Mouse (Mus musculus): Measurements from ENCODE around the gene Aifm2.

Aifm2 gene

DNA sequence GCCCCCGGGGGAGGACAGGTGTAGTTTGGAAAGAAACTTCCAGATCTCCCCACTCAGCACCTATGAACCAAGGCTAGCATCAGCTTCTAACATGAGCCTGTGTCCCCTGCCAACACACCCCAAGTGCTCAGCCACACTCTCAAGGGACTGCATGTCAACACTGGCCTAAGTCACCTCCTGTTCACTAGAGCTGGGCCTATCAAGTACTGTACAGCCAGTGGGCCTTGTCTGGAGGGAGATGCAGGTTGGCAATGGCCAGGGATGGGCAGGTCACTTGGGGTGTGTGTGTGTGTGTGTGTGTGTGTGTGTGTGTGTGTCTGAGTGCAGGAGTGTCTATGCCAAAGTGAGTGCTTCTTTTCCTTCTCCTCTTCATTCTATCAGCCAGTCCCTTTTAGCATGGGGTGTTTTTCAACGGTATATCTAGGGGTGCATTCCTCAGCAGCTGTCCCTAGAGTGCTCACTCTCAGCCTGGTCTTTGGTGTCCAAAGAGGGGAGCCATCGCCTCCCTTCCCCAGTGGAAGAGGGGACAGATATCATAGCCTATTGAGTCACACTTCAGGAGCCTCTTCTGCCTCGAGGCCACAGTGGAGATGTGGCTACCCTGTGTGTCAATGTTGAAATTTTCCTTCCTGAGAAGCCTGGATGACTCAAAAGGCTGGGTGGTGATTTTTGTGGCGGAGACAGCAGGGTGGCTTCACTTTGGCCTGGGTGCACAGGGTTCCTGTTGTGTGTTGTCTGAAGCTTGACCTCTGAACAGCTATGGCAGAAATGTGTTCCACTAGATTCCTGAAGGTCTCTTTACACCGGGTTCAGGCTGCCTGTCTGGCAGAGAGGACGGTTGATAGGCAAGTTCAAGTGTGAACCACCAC is 1.2 kb downstream of the Aifm2 start:
- ATAC-seq (ENCODE audit: insufficient number of reproducible peaks, low FRiP score, low TSS enrichment), result no peak

DNA sequence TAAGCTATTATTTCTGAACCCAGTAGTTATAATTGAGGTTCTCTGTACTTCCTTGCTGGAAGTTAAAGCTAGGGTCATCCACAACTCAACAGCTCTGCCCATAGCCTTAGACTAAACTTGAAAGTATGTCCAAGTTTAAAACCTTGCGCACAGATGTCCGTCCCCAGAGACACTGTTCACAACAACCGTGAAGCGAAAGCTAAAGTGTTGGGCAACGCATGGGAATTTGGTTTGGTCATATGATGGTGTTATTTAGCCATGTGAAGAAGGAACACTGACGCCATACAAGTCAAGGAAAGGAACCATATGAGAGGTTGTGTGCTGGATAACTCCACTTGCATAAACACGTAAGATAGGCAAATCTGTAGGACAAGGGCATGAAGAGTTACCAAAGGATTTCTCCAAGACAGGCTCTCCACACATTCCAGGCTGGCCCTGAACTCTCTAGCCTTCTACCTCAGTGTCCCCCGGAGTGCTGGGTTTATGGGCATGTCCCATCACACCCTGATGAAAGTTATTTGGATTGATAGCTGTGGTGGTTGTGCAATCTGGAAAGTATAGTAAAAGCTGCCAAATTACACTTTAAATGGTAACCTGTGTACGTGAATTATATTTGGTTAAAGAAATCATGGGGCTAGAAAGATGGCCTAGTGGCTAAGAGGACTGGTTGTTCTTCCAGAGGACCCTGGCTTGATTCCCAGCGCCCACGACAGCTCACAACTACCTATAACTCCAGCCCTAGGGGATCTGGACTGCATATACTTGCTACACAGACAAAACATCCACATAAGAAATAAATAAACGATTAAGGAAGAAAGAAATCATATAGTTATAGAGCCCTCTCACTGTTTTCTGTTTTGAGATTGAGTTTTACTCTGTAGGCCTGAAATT is 2.6 kb downstream of the Aifm2 start:
- ATAC-seq (ENCODE audit: insufficient number of reproducible peaks, low FRiP score, low TSS enrichment), result no peak

DNA sequence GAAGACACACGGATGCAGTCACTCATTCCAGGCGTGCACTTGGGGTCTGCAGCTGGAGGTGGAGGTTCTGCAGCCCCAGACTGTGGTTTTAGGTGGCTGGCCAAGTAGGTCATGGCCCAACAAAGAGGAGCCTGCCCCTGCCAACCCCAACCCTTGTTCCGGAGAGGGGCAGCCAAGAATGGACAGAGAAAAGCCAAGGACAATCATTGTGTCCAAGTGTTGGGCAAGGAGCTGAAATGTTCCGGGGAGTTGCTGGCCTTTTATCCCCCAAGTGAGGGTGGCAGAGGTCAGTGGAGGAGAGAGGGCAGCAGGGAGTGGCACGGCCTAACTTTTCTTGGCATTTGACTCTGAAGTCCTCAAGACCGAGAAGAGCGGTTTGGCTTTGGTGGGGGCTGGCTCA is 5.3 kb downstream of the Aifm2 start:
- no peak for ATAC-seq (ENCODE audit: insufficient number of reproducible peaks, low FRiP score, low TSS enrichment)

DNA sequence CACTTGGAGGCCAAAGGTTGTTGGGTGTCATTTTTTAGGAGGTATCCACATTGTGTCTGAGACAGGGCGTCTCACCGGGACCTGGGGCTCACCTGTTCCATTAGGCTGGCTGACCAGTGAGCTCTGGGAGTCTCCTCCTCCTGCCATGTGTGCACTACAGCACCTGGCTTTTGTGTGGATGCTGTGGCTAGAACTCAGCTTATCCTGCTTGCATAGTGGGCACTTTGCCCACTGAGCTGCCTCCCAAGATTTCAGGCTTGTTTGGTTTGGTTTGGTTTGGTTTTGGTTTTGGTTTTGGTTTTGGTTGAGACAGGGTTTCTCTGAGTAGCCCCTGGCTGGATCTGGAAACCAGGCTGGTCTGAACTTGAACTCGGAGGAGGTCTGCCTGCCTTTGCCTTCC is 7.2 kb downstream of the Aifm2 start:
- no peak for ATAC-seq (ENCODE audit: insufficient number of reproducible peaks, low FRiP score, low TSS enrichment)

DNA sequence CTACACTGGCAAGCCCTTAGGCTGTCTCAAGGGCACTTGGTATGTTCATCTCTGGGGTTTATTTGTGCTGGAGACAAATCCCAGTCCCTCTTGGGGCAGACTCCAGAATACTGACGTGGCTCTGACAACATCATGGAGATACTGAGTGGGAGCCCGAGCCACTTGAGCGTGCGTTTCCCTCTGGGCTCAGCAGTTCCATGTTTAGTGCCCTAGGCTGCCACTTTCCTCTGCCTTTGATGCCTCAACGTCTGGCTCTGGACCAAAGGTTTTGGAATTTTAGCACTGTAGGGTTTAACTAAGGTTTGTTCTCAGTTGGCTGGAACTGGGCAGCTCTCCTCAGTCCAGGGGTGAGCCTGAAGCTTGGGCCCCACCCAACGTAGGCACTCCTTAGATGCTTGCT is 8.2 kb downstream of the Aifm2 start:
- ATAC-seq (ENCODE audit: insufficient number of reproducible peaks, low FRiP score, low TSS enrichment), result no peak

DNA sequence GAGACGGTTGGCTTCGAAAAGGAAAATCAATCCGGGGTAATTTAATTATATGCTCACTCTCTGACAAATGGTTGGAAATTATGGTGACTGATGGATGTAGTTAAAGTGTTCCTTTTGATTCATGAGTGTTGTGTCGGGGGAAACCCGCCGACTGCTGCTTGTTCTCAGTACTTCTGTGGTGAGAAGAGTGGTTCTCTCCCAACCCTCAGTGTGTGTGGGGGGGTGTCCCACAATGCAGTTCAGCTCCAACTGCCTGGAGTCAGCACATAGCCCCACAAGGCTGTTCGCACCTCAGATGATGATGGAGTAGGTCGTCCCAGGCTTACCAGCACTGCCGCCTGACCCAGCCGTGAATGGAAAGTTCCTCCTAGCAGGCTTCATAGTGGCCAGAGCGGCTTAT is 14.1 kb downstream of the Aifm2 start:
- no peak for ATAC-seq (ENCODE audit: insufficient number of reproducible peaks, low FRiP score, low TSS enrichment)

DNA sequence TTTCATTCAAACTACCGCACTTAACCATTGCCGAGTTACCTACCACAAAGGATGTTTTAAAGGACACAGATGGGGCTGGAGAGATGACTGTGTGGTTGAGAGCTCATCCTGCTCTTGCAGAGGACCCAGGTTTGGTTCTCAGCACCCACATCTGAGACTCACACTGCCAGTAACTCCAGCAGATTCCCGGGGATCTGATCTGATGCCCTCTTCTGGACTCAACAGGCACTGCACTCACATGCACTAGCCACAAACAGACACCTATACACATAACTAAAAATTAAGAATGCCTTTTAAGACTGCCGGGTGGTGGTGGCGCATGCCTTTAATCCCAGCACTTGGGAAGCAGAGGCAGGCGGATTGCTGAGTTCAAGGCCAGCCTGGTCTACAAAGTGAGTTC is 15.1 kb downstream of the Aifm2 start:
- no peak for ATAC-seq (ENCODE audit: insufficient number of reproducible peaks, low FRiP score, low TSS enrichment)

DNA sequence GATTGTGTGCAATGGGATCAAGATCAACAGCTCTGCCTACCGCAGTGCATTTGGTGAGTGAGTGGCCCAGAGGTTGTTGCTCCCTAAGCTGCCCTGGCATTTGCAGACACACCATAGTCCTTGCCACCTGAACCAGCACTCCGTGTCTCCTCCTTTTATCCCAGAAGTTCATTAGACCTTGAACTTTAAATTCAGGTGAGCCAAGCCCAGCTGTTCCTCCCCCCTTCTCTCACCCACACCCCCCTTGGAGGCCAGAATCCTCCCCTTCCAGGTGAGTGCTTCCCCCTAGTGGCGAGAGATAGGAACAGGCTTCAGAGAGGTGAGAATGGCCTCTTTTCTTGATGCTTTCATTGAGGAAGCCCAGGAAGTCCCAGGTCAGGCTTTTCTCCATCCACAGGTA is 19.3 kb downstream of the Aifm2 start:
- no peak for ATAC-seq (ENCODE audit: insufficient number of reproducible peaks, low FRiP score, low TSS enrichment)

DNA sequence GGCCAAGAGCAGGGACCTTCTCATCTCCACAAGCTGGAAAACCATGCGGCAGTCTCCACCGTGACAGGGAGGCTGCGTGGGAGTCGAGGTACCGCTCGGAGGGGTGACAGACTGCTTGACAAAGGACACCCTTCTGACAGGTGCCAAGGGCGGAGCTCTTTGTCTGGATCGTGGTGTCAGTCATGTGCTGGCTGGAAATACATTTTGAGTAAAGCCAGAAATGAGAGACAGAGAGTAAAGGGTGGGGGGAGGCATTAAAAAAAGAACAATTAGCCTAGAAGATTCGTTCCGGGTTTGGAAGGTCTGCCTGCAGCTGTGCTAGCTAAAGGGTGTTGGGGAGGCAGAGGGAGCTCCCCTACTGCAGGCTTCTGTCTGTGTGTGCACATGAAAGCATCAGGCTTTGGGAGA is 21.6 kb downstream of the Aifm2 start:
- ATAC-seq (ENCODE audit: insufficient number of reproducible peaks, low FRiP score, low TSS enrichment), result no peak

DNA sequence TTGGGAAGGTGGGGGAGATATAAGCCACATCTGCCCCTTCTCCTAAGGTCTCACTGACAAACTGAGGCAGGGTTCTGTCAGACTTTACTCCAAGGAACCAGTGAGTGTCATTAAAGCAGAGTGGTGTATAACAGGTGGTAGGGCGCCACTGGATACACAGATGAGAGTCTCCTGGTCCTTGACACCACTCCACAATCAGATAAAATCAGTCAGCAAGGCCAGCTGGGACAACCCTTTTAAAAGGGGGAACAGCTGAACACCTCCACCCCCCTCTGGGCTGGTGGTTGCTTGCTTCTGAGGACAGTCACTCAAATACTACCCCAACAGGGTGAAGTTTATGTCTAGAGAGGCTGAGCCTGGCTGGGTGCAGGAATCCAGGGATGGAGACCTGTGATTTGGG is 22.5 kb downstream of the Aifm2 start:
- ATAC-seq (ENCODE audit: insufficient number of reproducible peaks, low FRiP score, low TSS enrichment), result no peak

DNA sequence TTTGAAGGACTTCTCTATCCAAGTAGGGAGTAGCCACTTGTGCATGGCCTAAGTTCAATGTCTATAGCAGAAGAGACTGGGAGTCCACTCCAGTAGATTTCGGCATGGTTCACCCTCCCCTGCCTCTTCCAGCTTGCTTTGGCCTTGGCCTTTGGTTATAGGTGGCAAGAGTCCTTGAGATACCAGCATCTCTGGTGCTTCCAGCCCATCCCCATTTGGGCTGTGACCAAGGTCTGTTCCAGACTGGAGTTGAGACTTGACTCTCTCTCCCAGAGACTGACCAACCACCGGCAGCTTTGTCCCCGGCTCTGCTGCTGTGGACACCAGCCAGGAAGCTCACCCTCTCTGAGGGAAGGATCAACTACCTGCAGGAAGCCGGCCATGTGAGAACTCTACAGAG is 23.1 kb downstream of the Aifm2 start:
- no peak for ATAC-seq (ENCODE audit: insufficient number of reproducible peaks, low FRiP score, low TSS enrichment)

DNA sequence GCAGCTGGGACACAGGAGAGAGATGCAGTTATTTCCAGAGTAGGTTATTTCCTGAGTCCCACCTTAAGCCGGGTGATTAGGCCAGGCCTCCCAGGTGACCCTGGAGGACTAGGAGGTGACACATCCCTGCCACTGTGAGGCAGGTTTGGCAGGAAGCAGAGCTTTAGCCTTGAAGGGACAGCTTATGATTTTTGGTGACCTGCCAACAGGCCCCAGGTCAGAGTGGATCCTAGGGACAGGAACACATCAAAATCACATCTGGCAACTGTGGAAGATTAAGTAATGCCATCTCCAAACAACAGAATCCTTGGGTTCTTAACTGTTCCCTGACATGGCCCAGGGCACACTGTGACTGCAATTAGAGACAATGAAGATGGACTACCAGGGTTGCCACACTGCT is 26.2 kb downstream of the Aifm2 start:
- no peak for ATAC-seq (ENCODE audit: insufficient number of reproducible peaks, low FRiP score, low TSS enrichment)

DNA sequence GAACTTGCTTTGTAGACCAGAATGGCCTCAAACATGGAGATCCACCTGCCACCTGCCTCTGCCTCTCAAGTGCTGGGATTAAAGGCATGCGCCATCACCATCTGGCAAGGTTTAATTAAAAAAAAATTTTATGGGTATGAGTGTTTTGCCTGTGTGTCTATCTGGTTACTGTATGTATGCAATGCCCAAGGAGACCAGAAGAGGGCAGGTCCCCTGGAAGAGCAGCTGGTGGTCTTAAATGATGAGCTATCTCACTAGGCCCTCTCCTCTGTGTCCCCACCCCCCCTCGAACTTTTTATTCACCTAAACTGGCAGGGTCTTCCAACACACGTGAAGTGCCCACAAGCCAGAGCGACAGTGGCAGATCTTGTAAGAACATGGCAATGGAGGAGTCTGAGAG is 26.8 kb downstream of the Aifm2 start:
- no peak for ATAC-seq (ENCODE audit: insufficient number of reproducible peaks, low FRiP score, low TSS enrichment)

DNA sequence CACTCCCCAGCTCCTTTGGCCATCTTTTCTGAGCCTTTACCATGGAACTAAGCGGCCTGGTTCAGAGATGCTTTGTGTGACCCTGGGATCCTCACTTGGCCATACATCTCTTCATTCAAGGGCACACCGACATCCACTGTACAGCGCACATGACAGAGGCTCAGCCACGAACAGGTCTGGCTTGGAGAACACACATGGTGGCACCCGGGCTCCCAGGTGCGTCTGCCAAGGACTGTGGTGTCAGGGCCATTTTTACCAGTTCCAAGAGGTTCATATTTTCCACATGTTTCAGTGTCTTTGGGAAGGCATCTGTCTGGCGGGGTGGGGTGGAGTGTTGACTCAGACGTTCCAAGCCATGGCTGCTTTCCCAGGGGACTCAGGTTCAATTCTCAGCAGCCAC is 27.3 kb downstream of the Aifm2 start:
- ATAC-seq (ENCODE audit: insufficient number of reproducible peaks, low FRiP score, low TSS enrichment), result no peak

DNA sequence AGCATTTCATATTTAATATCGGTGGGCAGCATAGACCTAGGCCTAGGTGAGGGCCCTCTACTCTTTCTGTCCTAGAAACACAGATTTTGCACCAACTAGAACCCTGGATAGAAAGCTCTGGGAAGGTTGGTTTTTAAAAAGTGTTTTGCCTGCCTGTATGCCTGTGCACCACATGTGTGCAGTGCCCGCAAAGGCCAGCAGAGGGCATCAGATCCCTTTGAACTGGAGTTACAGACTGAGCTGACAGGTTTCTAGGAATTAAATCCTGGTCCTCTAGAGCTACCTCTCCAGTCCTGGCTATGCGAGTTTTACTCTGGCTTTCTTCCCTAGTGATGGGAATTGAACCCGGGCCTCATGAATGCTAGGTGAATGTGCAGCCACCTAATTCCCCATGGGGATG is 30.1 kb downstream of the Aifm2 start:
- ATAC-seq (ENCODE audit: insufficient number of reproducible peaks, low FRiP score, low TSS enrichment), result no peak

DNA sequence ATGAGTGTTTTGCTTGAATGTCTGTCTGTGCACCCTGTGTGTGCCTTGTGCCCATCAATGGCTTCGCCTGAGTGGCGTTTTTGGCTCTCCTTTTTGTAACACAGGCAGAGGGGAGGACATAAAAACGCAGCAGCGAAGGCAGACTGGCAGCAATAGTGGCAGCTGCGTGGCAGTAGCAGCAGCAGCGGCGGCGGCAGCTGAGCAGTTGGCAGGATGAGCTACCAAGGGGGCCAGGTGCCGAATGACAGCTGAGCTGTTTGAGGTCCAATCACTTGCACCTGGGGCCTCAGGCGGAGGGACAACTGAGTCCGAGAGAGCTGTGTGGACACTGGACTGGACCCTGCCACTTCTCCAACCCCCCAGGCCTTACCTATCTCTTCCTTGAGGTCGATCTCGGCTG is 32.2 kb downstream of the Aifm2 start:
- no peak for ATAC-seq (ENCODE audit: insufficient number of reproducible peaks, low FRiP score, low TSS enrichment)

DNA sequence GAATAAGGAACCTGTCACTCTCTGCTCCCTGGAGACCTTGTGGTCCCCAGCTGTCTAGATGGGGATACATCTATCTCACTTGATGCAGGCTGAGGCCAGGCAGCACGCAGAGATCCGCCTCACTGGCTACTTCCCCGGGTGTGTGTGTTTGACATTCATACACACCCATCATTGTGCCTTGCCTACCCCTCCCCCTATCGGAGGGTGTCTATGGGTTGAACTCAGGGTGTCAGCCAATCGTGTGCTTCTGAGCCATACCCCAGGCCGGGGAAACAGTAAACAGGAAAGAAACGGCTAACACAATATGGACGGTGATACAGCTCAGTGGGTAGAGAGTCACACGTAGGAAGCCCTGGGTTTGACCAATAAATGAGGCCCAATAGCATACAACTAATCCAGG is 35.0 kb downstream of the Aifm2 start:
- ATAC-seq (ENCODE audit: insufficient number of reproducible peaks, low FRiP score, low TSS enrichment), result no peak

DNA sequence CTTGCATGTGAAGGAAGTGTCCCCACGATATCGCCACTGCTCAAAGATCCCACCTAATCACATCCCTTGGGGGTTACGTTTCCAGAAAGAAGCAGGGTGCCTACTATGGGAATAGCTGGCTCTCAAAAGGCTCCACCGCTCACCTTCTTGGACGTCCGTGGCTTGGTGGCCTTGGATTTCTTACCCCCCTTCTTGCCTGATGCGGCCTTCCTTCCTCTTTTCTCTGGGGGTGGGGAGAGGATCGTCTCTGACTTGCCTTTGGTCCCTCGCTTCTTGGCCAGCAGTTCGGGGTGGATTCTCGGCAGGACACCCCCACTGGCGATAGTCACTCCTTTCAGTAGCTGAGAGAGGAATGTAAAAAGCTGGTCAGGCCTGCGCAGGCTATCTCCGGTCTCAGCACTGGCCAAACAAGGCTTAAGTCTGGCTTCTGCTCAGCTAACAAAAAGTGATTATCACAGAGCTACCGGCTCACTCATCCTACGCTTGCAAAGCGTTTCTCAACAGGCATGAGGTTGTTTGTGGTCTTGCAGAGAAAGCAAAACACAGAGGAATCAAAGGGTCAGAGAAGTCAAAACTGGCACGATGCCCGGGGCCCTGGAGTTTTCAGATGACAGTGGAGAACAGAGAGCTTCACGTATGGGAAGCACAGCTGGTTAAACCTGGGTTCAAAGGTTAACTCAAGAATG is 36.6 kb downstream of the Aifm2 start:
- ATAC-seq (ENCODE audit: insufficient number of reproducible peaks, low FRiP score, low TSS enrichment), result no peak

DNA sequence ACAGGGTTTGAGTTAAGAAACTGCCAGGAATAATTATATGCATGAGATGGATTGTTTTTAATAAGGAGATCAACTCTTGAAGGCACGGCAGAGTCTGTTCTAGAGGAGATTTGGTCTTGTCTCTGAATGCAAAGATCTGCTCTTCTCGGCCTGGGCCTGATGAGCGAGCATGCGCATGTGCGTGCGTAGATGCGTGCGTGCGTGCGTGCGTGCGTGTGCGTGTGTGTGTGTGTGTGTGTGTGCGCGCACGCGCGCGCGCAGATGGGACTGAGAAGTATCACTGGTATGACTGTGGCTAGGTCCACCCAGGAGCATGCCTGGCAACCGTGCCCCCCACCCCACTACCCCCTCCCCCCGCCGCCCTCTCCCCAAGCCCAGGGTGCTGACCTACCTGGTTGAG is 38.0 kb downstream of the Aifm2 start:
- ATAC-seq (ENCODE audit: insufficient number of reproducible peaks, low FRiP score, low TSS enrichment), result no peak

DNA sequence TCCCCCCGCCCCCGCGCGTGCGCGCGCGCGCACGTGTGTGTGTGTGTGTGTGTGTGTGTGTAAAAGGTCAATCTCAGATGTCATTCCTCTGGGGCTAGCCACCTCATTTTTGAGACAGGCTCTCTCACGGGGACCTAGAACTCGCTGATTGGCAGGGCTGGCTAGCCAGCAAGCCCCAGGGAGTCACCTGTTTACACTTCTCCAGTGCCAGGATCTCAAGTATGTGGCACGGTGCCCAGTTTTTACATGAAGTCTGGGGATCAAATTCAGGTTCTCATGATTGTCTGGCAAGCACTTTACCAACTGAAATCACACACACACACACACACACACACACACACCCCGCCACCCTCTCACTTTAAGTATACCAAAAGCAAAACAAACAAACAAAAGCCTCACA is 42.0 kb downstream of the Aifm2 start:
- ATAC-seq (ENCODE audit: insufficient number of reproducible peaks, low FRiP score, low TSS enrichment), result no peak

DNA sequence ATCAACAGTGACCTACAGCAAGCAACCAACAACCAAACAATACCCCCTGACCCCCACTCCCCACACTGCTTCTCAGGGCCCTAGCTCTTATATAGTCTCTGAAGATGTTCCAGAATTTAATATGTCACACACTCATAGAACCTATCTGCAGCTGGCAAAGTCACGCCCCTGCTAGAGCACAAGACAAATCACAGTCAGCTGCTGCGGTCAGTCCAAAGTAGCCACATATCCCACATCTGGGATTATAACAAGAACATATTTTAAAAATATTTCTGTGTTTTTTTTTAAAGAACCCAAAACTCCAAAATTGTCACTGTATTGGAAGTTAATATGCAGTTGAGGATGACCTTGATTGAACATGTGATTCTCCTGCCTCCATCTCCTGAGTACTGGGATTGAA is 43.8 kb downstream of the Aifm2 start:
- ATAC-seq (ENCODE audit: insufficient number of reproducible peaks, low FRiP score, low TSS enrichment), result no peak
